Mouse (Mus musculus) forebrain, embryonic 11.5 days (tissue): ENCODE measurements around the gene Kif24. TPM values are rescaled to one million over a fixed set of nuclear protein-coding genes. Genes with fewer than 3 reads are reported as not detected.
A peak's percentile ranks its signal among the peaks of the same experiment; 100 is the strongest.

Source experiments
- ATAC-seq: fragments of 200-750 bp; cut with Nextera tagmentation; replicated peaks from 2 replicates; pipeline ENCODE4 v1.8.0; 2017; ENCODE audit warnings: moderate TSS enrichment; ENCODE audit not compliant: low FRiP score
- DNase-seq: peaks from one replicate; pipeline ENCODE4 v3.0.0-alpha.2; 2017; ENCODE audit warnings: low spot score
- H3K27ac ChIP-seq: fragments of 300-500 bp; sonication (generic); 2 replicates; pipeline ENCODE4 v1.5.1; 2014; ENCODE audit warnings: low read depth, low read length
- H3K27me3 ChIP-seq: fragments of 300-500 bp; sonication (generic); 2 replicates; pipeline ENCODE4 v1.6.1; 2014; ENCODE audit warnings: mild to moderate bottlenecking, low read length, mixed read lengths; ENCODE audit not compliant: control insufficient read depth, insufficient read depth
- H3K36me3 ChIP-seq: fragments of 300-500 bp; sonication (generic); 2 replicates; pipeline ENCODE4 v1.6.1; 2014; ENCODE audit warnings: mild to moderate bottlenecking, low read length, moderate library complexity, mixed read lengths; ENCODE audit not compliant: control insufficient read depth, insufficient read depth
- H3K4me1 ChIP-seq: fragments of 300-500 bp; sonication (generic); replicated peaks from 2 replicates; pipeline ENCODE4 v1.6.1; 2014; ENCODE audit warnings: low read length, mixed read lengths; ENCODE audit not compliant: control insufficient read depth, insufficient read depth
- H3K4me2 ChIP-seq: fragments of 300-500 bp; sonication (generic); 2 replicates; pipeline ENCODE4 v1.6.1; 2014; ENCODE audit warnings: low read depth, mild to moderate bottlenecking, low read length, moderate library complexity, mixed read lengths; ENCODE audit not compliant: severe bottlenecking
- H3K4me3 ChIP-seq: fragments of 300-500 bp; sonication (generic); 2 replicates; pipeline ENCODE4 v1.5.1; 2014; ENCODE audit warnings: low read depth, low read length
- H3K9ac ChIP-seq: fragments of 300-500 bp; sonication (generic); 2 replicates; pipeline ENCODE4 v1.6.1; 2014; ENCODE audit warnings: low read length
- H3K9me3 ChIP-seq: fragments of 300-500 bp; sonication (generic); 2 replicates; pipeline ENCODE4 v1.6.1; 2016; ENCODE audit warnings: low read length, mixed read lengths; ENCODE audit not compliant: control insufficient read depth
- WGBS: fragments of 180-500 bp; shearing (Covaris S2); extraction: QIAGEN DNeasy Blood & Tissue Kit; methylation state at CpG from one replicate; pipeline ENCODE4 v1.1.7; 2014; 5-methylcytosine and 5-hydroxymethylcytosine counted together
- polyA plus RNA-seq: library from polyadenylated mRNA; unstranded; fragments of >200 nt; fragmentation: Nextera tagmentation; extraction: Ambion mirVana; gene quantifications from 2 replicates; pipeline ENCODE4 v1.2.1, GENCODE M21; 2014

The Kif24 gene
- 14.9 and 15.8 TPM in 2 replicates for polyA plus RNA-seq

DNA sequence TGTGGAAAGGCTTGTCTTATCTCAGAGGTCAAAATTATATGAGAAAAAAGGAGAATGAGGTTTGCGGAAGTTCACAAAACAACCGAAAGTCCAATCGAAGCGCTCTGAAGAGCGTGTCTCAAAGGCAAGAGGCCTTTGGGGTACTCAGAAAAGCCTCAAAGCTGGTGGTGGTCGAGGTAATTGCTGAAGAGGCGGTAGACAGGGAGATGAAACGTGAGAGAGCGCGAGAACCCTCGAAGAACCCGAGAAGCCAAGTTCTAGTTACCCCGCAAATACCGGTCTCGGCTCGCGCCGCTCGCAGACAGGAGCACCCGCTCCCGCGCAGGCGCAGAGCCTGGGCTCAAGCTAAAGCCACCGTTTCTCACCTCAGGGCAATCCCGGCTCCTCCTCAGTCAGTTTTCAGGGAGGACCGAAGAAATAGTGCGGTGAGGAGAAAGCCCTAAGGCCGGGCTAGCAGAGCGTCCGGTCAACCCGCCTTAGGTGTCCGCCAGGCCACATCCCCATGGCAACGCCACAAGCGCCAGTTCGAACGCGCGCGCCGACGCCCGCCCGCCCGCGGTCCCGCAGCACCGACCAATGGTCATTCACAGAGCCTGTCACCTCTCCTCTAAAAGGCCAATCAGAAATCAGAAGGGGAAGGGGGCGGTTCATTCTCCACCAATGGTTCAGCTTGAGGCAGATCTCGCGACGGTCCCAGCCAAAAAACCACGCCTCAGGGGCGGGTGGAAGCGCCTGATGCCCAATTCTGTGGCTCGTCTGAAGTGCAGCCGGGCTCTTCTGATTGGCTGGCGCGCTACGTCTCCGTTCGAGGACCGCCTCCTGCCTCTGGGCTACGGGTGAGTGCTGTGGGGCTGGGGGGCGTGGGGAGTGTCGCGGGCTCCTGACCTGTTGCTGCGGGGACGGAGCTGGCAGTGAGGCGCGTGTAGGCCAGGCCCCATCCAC, at the start of gene Kif24, which contains the start of gene Nudt2:
Gene Kif24 (minus strand): TSS at position 543 of the 942 bp plus-strand sequence.
Gene Nudt2 (plus strand): TSS at position 807 of the 942 bp plus-strand sequence.
- WGBS = under 1% methylated on average over 70 of the region's 70 CpGs
- ATAC-seq (peak; percentile 97), DNase-seq (peak; percentile 98)
- Histone ChIP-seq H3K9ac (peak within 1 kb of the TSS; percentile 77), H3K9me3 (no peaks in the 10 kb centered on the region), H3K4me1 (no peaks in the 10 kb centered on the region; the same call in 1 of the 2 replicates), H3K4me2 (peak within 1 kb of the TSS; percentile 80), H3K27me3 (no peaks in the 10 kb centered on the region), H3K27ac (peak within 1 kb of the TSS; percentile 70; the same call in 1 of the 2 replicates), H3K36me3 (no peaks in the 10 kb centered on the region; the same call in 1 of the 2 replicates), H3K4me3 (peak within 1 kb of the TSS; percentile 74)

DNA sequence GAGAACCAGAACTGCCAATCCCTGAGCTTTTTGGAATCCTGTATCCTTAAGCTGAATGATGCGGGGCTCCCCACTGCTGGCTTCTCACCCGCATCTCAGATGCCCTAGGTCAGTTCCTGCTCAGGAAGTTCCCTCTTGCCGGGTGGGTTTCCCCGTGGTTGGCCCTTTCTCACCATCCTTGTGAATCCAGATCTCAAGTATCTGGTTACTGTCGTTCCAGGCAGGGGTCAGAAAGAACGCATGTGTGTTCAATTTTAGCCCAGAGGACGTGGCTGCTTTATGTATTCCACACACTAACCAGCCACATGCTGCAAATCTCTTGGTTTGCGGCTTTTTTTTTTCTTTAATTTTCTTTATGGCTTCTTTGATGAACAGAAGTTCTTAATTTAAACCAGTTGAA, 49.0 kb upstream of the Kif24 start:
- Histone ChIP-seq H3K9ac (no peak overlapping the region), H3K4me2 (no peak overlapping the region), H3K4me3 (no peak overlapping the region), H3K36me3 (no peaks in the 10 kb centered on the region), H3K4me1 (no peaks in the 10 kb centered on the region), H3K9me3 (no peaks in the 10 kb centered on the region), H3K27ac (no peak overlapping the region), H3K27me3 (no peaks in the 10 kb centered on the region)
- ATAC-seq = no peak
- no peak for DNase-seq
- 33% methylated on average over 8 of the region's 8 CpGs for WGBS

DNA sequence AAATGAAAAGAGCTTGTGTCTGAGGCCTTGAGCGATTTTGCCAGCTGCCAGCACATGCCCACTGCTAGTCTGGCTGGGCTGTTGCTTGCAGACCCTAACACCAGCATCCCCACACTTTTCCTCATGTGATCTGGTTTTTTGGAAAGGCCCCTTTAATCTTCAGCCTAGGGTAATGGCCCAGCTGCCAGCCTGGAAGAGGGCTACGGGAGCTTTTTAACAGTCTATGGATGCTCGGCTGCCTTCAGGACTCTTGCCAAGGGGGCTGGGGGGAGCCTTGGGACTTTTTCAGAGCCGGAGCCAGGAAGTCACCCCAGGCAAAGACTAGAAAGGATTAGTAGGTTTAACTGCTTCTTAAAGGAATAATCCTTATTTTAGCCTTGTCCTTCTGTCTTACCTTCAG, 48.6 kb upstream of the Kif24 start:
- no peaks in the 10 kb centered on the region for H3K4me1 ChIP-seq
- 28% methylated on average over 4 of the region's 4 CpGs for WGBS
- ATAC-seq = no peak
- H3K27me3 ChIP-seq = no peaks in the 10 kb centered on the region; the same call in 1 of the 2 replicates
- no peak for DNase-seq
- no peak overlapping the region for H3K27ac ChIP-seq
- H3K36me3 ChIP-seq = no peaks in the 10 kb centered on the region
- no peak overlapping the region for H3K4me2 ChIP-seq
- no peaks in the 10 kb centered on the region for H3K9me3 ChIP-seq
- H3K4me3 ChIP-seq = no peak overlapping the region
- no peak overlapping the region for H3K9ac ChIP-seq

GRCm38 (mm10) chr4:41507998-41508397, 43.3 kb upstream of the Kif24 start:
- Histone ChIP-seq H3K4me3 (no peak overlapping the region), H3K9ac (no peak overlapping the region; the same call in 1 of the 2 replicates), H3K27ac (no peak overlapping the region), H3K4me2 (peak overlapping the region; percentile 89), H3K27me3 (no peaks in the 10 kb centered on the region; the same call in 1 of the 2 replicates), H3K36me3 (no peaks in the 10 kb centered on the region), H3K9me3 (no peaks in the 10 kb centered on the region), H3K4me1 (peaks cover 7% of the 10 kb centered on the region; the same call in 1 of the 2 replicates)
- DNase-seq (no peak), ATAC-seq (no peak)
- 37% methylated on average over 7 of the region's 7 CpGs for WGBS

DNA sequence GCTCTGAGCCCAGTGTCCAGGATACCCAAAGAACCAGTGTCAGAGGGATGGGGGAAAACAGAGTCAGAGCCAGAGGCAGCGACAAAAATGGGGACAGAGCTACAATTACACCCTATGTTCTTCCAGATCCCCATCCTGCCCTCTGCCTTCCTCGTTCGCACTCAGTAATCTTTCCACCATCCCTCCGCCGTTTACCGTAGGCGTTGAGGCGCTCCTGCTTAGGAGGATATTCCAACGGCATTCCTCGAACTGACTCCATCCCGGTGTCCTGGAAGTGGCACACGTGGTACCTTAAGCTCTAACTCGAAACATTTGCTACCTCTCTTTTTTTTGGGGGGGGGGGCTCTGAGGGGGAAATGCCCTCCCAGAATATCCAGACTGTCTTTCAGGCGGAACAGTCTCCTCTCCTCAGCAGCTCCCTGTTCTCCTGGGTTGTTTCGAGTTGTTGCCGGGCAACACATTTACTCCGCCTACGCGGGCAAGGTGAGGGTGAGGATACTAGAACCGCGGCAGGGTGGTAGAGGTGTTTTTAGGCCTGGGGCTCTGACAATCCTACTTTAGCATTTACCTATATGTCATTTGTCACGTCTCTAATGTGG, 42.7 kb upstream of the Kif24 start:
- H3K36me3 ChIP-seq = no peaks in the 10 kb centered on the region
- 2% methylated on average over 22 of the region's 22 CpGs for WGBS
- no peaks in the 10 kb centered on the region for H3K9me3 ChIP-seq
- H3K9ac ChIP-seq = peak overlapping the region; percentile 86
- peak overlapping the region; percentile 89 for H3K4me2 ChIP-seq
- peak overlapping the region; percentile 48 for H3K4me3 ChIP-seq
- H3K4me1 ChIP-seq = peaks cover 7% of the 10 kb centered on the region; the same call in 1 of the 2 replicates
- DNase-seq (no peak), ATAC-seq (0 out of 2 replicates have a peak, but pooled peaks have one; percentile 4)
- no peaks in the 10 kb centered on the region; the same call in 1 of the 2 replicates for H3K27me3 ChIP-seq
- H3K27ac ChIP-seq = peak overlapping the region; percentile 46; the same call in 1 of the 2 replicates

- peak overlapping the region; percentile 89 for H3K4me2 ChIP-seq
- no peaks in the 10 kb centered on the region for H3K9me3 ChIP-seq
- H3K36me3 ChIP-seq = no peaks in the 10 kb centered on the region
- 1% methylated on average over 29 of the region's 29 CpGs for WGBS
- H3K4me3 ChIP-seq = peak overlapping the region; percentile 48
- H3K27me3 ChIP-seq = peaks cover 3% of the 10 kb centered on the region
- peak overlapping the region; percentile 86 for H3K9ac ChIP-seq
- H3K4me1 ChIP-seq = peaks cover 12% of the 10 kb centered on the region; the same call in 1 of the 2 replicates
- ATAC-seq = peak; percentile 73
- H3K27ac ChIP-seq = peak overlapping the region; percentile 46; the same call in 1 of the 2 replicates
- DNase-seq = peak; percentile 95
These were observed 42.2 kb upstream of the Kif24 start for GRCm38 (mm10) chr4:41506906-41507305.

DNA sequence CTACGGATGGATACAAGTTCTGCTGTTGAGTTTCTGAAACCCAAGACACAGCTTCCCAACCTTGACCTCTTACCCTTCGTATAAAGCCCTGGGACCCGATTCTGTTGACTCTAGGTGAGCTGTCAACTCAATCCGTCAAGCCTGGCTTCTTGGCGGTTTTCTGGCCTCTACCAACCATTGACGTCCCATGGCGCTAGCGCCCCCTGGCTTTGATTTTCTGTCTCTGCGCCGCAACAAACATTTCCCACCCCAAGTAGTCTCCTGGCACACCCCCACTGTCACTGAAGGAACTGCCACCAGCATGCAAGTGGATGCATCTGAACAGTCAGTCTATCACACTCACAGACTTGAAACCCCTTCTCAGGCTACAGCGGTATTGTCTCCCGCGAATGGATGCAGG, 41.5 kb upstream of the Kif24 start:
- peak overlapping the region; percentile 89; the same call in 1 of the 2 replicates for H3K4me2 ChIP-seq
- no peak overlapping the region for H3K4me3 ChIP-seq
- peaks cover 10% of the 10 kb centered on the region for H3K27me3 ChIP-seq
- no peak overlapping the region for H3K9ac ChIP-seq
- DNase-seq (peak; percentile 75), ATAC-seq (no peak)
- no peaks in the 10 kb centered on the region for H3K9me3 ChIP-seq
- WGBS = 8% methylated on average over 13 of the region's 13 CpGs
- no peaks in the 10 kb centered on the region for H3K36me3 ChIP-seq
- no peak overlapping the region for H3K27ac ChIP-seq
- H3K4me1 ChIP-seq = peaks cover 12% of the 10 kb centered on the region; the same call in 1 of the 2 replicates

DNA sequence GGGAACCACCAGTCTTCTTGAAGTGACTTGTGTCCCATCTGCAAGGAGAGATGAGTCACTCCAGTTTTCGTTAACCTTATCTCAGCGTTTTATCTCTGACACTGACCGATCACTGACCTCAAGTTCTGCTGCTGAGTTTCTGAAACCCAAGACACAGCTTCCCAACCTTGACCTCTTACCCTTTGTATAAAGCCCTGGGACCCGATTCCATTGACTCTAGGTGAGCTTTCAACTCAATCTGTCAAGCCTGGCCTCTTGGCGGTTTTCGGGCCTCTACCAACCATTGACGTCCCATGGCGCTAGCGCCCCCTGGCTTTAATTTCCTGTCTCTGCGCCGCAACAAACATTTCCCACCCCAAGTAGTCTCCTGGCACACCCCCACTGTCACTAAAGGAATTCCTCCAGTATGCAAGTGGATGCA, 40.5 kb upstream of the Kif24 start:
- WGBS = 52% methylated on average over 11 of the region's 11 CpGs
- Histone ChIP-seq H3K4me1 (peaks cover 12% of the 10 kb centered on the region; the same call in 1 of the 2 replicates), H3K27me3 (peaks cover 19% of the 10 kb centered on the region), H3K4me2 (no peak overlapping the region), H3K36me3 (no peaks in the 10 kb centered on the region), H3K4me3 (no peak overlapping the region), H3K27ac (no peak overlapping the region), H3K9me3 (no peaks in the 10 kb centered on the region), H3K9ac (no peak overlapping the region)
- DNase-seq = no peak
- ATAC-seq = no peak
